Mouse (Mus musculus) small intestine, adult 2 months (tissue): ENCODE measurements around the gene Gcc2.
"Not testable (repeated sequence)": the region's sequence is repeated elsewhere in the genome, so short reads cannot be mapped to it uniquely, and the experiment has no call there.

ENCODE experiments used
- CTCF ChIP-seq: fragments of 200-500 bp; IDR thresholded peaks from 2 replicates; pipeline ENCODE4 v1.5.1; 2012; ENCODE audit warnings: low read depth, mild to moderate bottlenecking, control low read depth, inconsistent platforms, low read length, moderate library complexity, mixed read lengths; ENCODE audit not compliant: insufficient replicate concordance, insufficient read length; ENCODE audit errors: extremely low read depth
- POLR2A ChIP-seq: fragments of 200-500 bp; IDR thresholded peaks from 2 replicates; pipeline ENCODE4 v1.6.1; 2012; ENCODE audit warnings: low read depth, mild to moderate bottlenecking, control low read depth, inconsistent platforms, low read length, moderate library complexity

DNA sequence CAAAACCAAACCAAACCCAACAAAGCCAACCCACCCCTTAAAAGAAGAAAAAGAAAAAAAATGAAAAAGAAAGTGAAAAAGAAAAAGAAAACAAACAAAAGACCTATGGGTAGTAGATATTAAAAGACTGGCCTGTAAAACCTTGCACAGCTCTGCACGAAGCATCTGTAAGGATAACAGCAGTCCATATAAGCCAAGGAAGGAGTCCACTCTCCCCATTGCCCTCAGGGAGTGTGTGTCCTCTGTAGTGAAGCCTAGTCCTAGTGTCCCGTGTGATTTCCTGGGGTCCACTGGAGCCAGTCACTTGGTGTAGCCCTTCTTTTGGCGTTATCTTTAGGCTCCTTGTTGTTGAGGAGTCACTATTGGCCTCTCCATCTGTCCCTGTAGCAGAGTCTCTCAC is 25.3 kb upstream of the Gcc2 start:
- not testable (repeated sequence) for TF ChIP-seq CTCF, POLR2A
